Mouse (Mus musculus): ENCODE measurements around the gene Hoxd12.

DNA sequence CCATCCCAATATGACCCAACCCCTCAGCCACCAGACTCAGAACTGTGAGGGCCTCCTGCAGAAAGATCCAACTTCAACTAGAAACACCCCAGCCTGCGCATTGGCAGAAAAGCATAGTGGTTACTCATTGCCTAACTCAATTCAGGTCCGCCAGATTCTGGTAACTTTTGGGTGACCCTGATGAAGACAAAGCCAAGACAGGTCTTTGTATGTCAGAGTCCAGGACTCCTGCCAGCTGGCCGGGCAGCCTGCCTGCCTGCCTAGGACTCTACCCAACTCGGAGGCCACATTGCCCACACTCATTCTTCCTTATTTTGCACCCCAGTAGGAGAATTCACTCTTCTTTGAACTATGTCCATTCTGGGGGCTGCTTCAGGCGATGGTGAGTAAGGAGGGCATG is 51.7 kb downstream of the Hoxd12 start, which contains the start of gene Gm28230:
- TF ChIP-seq CTCF (IDR thresholded peaks at IDR 0.05; ENCODE audit: low read depth, low read length) (no peak), POLR2AphosphoS5 (IDR thresholded peaks at IDR 0.05; ENCODE audit: insufficient replicate concordance, low read depth, low read length) (no peak), TAL1 (conservative IDR thresholded peaks at IDR 0.05; ENCODE audit: low read depth, low read length) (no peak)
